Mouse (Mus musculus) midbrain, embryonic 16.5 days (tissue): ENCODE results near the gene Smim7. TPM values are rescaled to one million over a fixed set of nuclear protein-coding genes. Genes with fewer than 3 reads are reported as not detected.

Experiments
- ATAC-seq: fragments of 200-750 bp; cut with Nextera tagmentation; 2 replicates; pipeline ENCODE4 v1.8.0; 2017; ENCODE audit warnings: moderate TSS enrichment
- H3K27ac ChIP-seq: fragments of 300-500 bp; sonication (generic); 2 replicates; pipeline ENCODE4 v1.5.1; 2014; ENCODE audit warnings: mild to moderate bottlenecking, low read length, mixed read lengths
- H3K27me3 ChIP-seq: fragments of 300-500 bp; sonication (generic); 2 replicates; pipeline ENCODE4 v1.6.1; 2014; ENCODE audit warnings: low read depth, low read length, mixed read lengths; ENCODE audit not compliant: control insufficient read depth, insufficient read depth
- H3K36me3 ChIP-seq: fragments of 300-500 bp; sonication (generic); 2 replicates; pipeline ENCODE4 v1.6.1; 2014; ENCODE audit warnings: mild to moderate bottlenecking, low read length, moderate library complexity, mixed read lengths; ENCODE audit not compliant: control insufficient read depth, insufficient read depth
- H3K4me1 ChIP-seq: fragments of 300-500 bp; sonication (generic); 2 replicates; pipeline ENCODE4 v1.6.1; 2014; ENCODE audit warnings: mild to moderate bottlenecking, low read length, mixed read lengths; ENCODE audit not compliant: control insufficient read depth, insufficient read depth
- H3K4me2 ChIP-seq: fragments of 300-500 bp; sonication (generic); 2 replicates; pipeline ENCODE4 v1.6.1; 2014; ENCODE audit warnings: mild to moderate bottlenecking, low read length, mixed read lengths
- H3K4me3 ChIP-seq: fragments of 300-500 bp; sonication (generic); 2 replicates; pipeline ENCODE4 v1.5.1; 2014; ENCODE audit warnings: low read depth, mild to moderate bottlenecking, low read length, moderate library complexity, mixed read lengths
- H3K9ac ChIP-seq: fragments of 300-500 bp; sonication (generic); 2 replicates; pipeline ENCODE4 v1.6.1; 2014; ENCODE audit warnings: low read depth, low read length, mixed read lengths
- H3K9me3 ChIP-seq: fragments of 300-500 bp; sonication (generic); replicated peaks from 2 replicates; pipeline ENCODE4 v1.6.1; 2014; ENCODE audit warnings: mild to moderate bottlenecking, low read length, mixed read lengths; ENCODE audit not compliant: control insufficient read depth, poor library complexity, severe bottlenecking
- WGBS: fragments of 180-500 bp; shearing (Covaris S2); extraction: QIAGEN DNeasy Blood & Tissue Kit; methylation state at CpG from one replicate; pipeline ENCODE4 v1.1.7; 2014; 5-methylcytosine and 5-hydroxymethylcytosine counted together
- polyA plus RNA-seq: library from polyadenylated mRNA; unstranded; fragments of >200 nt; fragmentation: Nextera tagmentation; extraction: Ambion mirVana; gene quantifications from 2 replicates; pipeline ENCODE4 v1.2.1, GENCODE M21; 2015

The Smim7 gene
- polyA plus RNA-seq, 1 experiment from 2014 or later, result 137 TPM

DNA sequence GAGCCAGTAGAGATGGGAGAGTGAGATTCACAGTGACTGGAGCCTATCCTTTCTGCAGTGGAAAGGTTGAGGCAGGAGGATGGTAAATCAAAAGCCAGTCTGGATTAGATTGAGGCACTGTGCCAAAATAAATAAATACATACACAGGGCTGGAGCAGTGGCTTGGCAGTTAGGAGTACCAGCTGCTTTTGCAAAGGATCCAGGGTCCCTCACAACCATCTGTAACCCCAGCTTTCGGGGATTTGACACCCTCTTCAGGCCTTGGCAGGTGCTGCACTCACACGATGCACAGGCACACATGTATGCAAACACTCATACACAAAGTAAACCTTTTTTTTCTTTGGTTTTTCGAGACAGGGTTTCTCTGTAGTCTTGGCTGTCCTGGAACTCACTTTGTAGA is 6.4 kb upstream of the Smim7 start:
- Histone ChIP-seq H3K9me3 (no peaks in the 10 kb centered on the region), H3K4me3 (no peak overlapping the region), H3K4me1 (peaks cover 14% of the 10 kb centered on the region), H3K27ac (no peak overlapping the region), H3K36me3 (peaks cover 3% of the 10 kb centered on the region; the same call in 1 of the 2 replicates), H3K27me3 (no peaks in the 10 kb centered on the region), H3K4me2 (no peak overlapping the region), H3K9ac (no peak overlapping the region)
- no peak for ATAC-seq
- WGBS, result 85% methylated on average over 3 of the region's 3 CpGs

DNA sequence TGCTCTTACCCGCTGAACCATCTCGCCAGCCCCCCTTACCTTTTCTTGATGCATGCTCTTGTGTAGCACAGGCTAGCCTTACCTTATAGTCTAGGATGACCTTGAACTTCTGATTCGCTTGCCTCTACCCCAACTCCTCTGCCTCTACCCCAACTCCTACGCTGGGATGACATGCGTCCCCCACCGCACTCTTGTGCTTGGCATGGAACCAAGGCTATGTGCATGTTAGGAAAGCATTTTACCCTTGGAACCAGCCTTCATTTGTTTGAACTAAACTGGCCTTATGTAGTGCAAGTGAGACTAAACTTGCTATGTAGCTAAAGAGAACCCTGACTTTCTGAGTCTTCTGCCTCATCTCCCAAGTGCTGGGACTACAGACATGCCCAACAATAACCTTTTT is 5.0 kb upstream of the Smim7 start:
- peaks cover 14% of the 10 kb centered on the region for H3K4me1 ChIP-seq
- no peak overlapping the region for H3K4me2 ChIP-seq
- no peaks in the 10 kb centered on the region for H3K36me3 ChIP-seq
- whole genome bisulfite sequencing, result 98% methylated on average over 6 of the region's 6 CpGs
- no peak overlapping the region for H3K9ac ChIP-seq
- ATAC-seq, result no peak
- no peak overlapping the region for H3K4me3 ChIP-seq
- H3K27me3 ChIP-seq, result no peaks in the 10 kb centered on the region
- H3K9me3 ChIP-seq, result no peaks in the 10 kb centered on the region
- H3K27ac ChIP-seq, result no peak overlapping the region

DNA sequence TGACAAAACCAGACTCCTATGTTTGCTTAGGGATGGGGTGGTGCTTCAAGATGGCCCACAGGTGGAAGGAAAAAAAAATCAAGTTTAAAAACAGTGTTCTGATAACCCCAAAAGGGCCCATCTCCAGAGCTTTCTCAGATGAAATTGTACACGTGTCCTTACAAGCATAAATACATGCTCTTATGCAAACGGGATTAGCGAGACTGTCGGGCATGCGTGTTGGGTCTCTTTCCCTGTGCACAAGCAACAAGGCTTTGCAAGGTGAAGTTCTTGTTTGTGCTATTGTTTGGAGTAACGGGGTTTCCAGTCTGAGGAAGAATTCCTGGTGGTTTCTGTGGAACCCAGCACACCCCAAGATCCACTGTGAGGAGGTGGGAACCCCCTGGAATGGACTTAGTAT is 2.6 kb upstream of the Smim7 start:
- H3K4me1 ChIP-seq, result peaks cover 24% of the 10 kb centered on the region
- no peak overlapping the region for H3K27ac ChIP-seq
- no peak overlapping the region for H3K4me3 ChIP-seq
- WGBS, result 60% methylated on average over 6 of the region's 6 CpGs
- no peak overlapping the region for H3K9ac ChIP-seq
- H3K27me3 ChIP-seq, result no peaks in the 10 kb centered on the region
- H3K9me3 ChIP-seq, result no peaks in the 10 kb centered on the region
- peak overlapping the region; percentile 97; the same call in 1 of the 2 replicates for H3K4me2 ChIP-seq
- peaks cover 1% of the 10 kb centered on the region; the same call in 1 of the 2 replicates for H3K36me3 ChIP-seq
- ATAC-seq, result no peak

- Histone ChIP-seq H3K4me3 (peak overlapping the region; percentile 50), H3K9me3 (no peaks in the 10 kb centered on the region), H3K36me3 (peaks cover 9% of the 10 kb centered on the region; the same call in 1 of the 2 replicates), H3K9ac (peak overlapping the region; percentile 84), H3K27me3 (no peaks in the 10 kb centered on the region), H3K4me2 (peak overlapping the region; percentile 97), H3K4me1 (peaks cover 24% of the 10 kb centered on the region), H3K27ac (peak overlapping the region; percentile 84; the same call in 1 of the 2 replicates)
- WGBS, result 6% methylated on average over 10 of the region's 10 CpGs
- ATAC-seq, result no peak
Observed at GRCm38 (mm10) chr8:72572507-72572906, 1.6 kb upstream of the Smim7 start.

DNA sequence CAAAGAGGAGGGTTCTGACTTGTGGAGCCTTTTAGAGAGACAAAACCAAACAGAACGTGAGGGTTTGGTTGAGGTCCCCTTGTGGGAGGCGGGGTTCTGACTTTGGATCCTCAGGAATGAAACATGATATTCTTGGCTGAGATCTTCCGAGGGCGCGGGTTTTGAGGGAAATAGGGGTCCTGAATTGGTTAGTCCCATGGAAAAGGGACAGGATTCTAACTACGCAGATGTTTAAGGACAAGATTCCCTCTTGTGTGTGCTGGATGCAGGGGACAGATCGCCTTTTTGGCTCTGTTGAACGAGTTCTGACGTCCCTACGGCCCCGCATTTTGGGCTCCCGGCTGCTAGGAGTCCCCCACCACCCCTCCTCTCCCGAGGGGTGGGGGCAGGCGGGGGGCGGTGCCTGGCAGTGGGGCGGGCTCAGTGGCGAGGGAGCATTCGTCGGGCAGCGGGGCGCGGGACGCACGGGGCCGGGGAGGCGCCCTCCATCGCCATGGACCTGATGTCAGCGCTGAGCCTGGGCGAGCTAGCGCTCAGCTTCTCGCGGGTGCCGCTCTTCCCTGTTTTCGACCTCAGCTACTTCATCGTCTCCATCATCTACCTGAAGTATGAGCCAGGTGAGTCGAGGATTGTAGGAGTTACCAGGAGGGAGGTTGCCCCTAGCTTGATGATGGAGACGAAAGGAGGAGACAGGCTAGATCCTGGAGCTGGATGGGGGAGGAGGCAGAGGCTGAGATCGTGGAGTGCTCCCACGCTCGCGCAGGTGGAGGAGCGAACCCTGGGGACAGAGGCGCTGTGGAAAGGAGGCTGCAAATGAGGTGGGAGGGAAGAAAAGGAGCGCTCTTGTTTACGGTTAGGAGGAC is 954 bp upstream of the Smim7 start, which contains the start of gene Tmem38a:
Gene Tmem38a (plus strand): TSS at position 445 of the 863 bp plus-strand sequence.
- H3K4me2 ChIP-seq, result peak within 1 kb of the TSS; percentile 97
- peaks cover 14% of the 10 kb centered on the region for H3K36me3 ChIP-seq
- H3K4me3 ChIP-seq, result peak within 1 kb of the TSS; percentile 50
- peak within 1 kb of the TSS; percentile 84 for H3K9ac ChIP-seq
- H3K27me3 ChIP-seq, result no peaks in the 10 kb centered on the region
- under 1% methylated on average over 45 of the region's 45 CpGs for WGBS
- H3K4me1 ChIP-seq, result peaks cover 24% of the 10 kb centered on the region
- peak within 1 kb of the TSS; percentile 85 for H3K27ac ChIP-seq
- peak; percentile 37 for ATAC-seq
- H3K9me3 ChIP-seq, result no peaks in the 10 kb centered on the region

DNA sequence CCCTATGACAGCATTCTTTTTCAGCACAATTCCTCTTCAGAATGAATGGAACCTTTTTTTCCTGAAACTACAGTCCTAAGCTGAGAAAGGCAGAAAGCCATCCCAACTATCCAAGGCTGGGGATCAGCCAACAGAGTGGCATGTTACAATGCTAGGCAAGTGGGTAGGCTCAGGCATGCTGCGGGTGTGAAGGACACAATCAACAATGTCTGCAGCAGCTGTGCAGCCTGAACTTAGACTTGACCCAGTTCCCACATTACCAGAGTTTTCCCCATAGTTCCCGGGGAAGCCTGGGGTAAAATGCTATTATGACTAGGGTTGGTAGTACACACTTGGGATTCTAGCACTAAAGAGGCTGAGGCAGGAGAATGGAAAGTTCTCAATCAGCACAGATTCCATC is 4.9 kb downstream of the Smim7 start:
- 96% methylated on average over 2 of the region's 2 CpGs for WGBS
- Histone ChIP-seq H3K4me1 (peaks cover 10% of the 10 kb centered on the region), H3K9ac (no peak overlapping the region), H3K36me3 (peaks cover 30% of the 10 kb centered on the region), H3K4me2 (no peak overlapping the region), H3K27me3 (no peaks in the 10 kb centered on the region), H3K27ac (no peak overlapping the region), H3K9me3 (no peaks in the 10 kb centered on the region), H3K4me3 (no peak overlapping the region)
- ATAC-seq, result no peak

DNA sequence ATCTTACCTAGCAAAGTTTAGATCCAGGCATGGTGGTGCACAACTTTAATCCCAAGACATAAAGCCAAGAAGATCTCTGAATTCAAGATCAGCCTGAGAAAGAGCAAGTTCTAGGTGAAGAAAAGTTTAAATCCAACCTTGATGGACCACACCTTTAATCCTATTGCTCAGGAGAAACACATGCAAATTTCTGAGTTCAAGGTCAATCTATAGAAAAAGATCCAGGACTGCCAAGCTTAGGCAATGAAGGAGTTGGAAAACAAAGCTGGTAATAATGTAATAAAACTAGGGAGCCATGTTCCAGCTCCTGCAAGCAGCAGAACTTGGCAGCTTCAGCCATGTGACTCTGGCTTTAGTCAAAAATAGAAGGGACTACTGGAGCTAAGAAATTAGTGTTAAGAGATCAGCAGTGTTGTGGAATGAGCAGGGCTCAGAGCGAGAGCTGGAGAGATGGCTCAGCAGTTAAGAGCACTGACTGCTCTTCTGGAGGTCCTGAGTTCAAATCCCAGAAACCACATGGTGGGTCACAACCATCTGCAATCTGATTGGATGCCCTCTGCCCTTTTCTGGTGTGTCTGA is 9.7 kb downstream of the Smim7 start:
- 77% methylated on average over 1 of the region's 1 CpGs for WGBS
- Histone ChIP-seq H3K27me3 (no peaks in the 10 kb centered on the region), H3K9me3 (no peaks in the 10 kb centered on the region), H3K4me2 (no peak overlapping the region), H3K9ac (no peak overlapping the region), H3K36me3 (peaks cover 21% of the 10 kb centered on the region), H3K4me1 (no peaks in the 10 kb centered on the region), H3K27ac (no peak overlapping the region), H3K4me3 (no peak overlapping the region)
- ATAC-seq, result no peak

- H3K4me2 ChIP-seq, result no peak overlapping the region
- H3K4me1 ChIP-seq, result 0 out of 2 replicates have a peak, but pooled peaks cover 4% of the 10 kb centered on the region
- no peak for ATAC-seq
- no peak overlapping the region for H3K27ac ChIP-seq
- H3K27me3 ChIP-seq, result no peaks in the 10 kb centered on the region
- peaks cover 12% of the 10 kb centered on the region for H3K36me3 ChIP-seq
- WGBS, result 44% methylated on average over 4 of the region's 4 CpGs
- H3K9ac ChIP-seq, result no peak overlapping the region
- H3K9me3 ChIP-seq, result no peaks in the 10 kb centered on the region
- H3K4me3 ChIP-seq, result no peak overlapping the region
Observed at GRCm38 (mm10) chr8:72555770-72556169, 15.1 kb downstream of the Smim7 start.
